Mouse (Mus musculus): Measurements from ENCODE around the gene Smarcd2. TPM values are rescaled to one million over a fixed set of nuclear protein-coding genes. Genes with fewer than 3 reads are reported as not detected.
"Not testable (repeated sequence)": the region's sequence is repeated elsewhere in the genome, so short reads cannot be mapped to it uniquely, and the experiment has no call there.

Gene Smarcd2
- total RNA-seq, 2 experiments from 2014 or later: 16.6 to 16.9 TPM

GRCm38 (mm10) chr11:106254767-106255166 is 18.0 kb downstream of the Smarcd2 start:
- DNase-seq (ENCODE audit: low spot score in 2 of 2): no peak

GRCm38 (mm10) chr11:106249326-106249725 is 23.4 kb downstream of the Smarcd2 start:
- DNase-seq (ENCODE audit: low spot score in 2 of 2): no peak

- DNase-seq (ENCODE audit: low spot score in 2 of 2): no peak
Measured at GRCm38 (mm10) chr11:106246834-106247233, 25.9 kb downstream of the Smarcd2 start.

- DNase-seq (ENCODE audit: low spot score in 2 of 2): not testable (repeated sequence)
Measured at GRCm38 (mm10) chr11:106233978-106234377, 38.8 kb downstream of the Smarcd2 start.

GRCm38 (mm10) chr11:106220603-106221002 is 52.2 kb downstream of the Smarcd2 start:
- DNase-seq (ENCODE audit: low spot score in 2 of 2): no peak

GRCm38 (mm10) chr11:106216730-106217490 is 55.9 kb downstream of the Smarcd2 start, which contains the start of gene Ddx42:
Gene Ddx42, plus strand, starts transcription at chr11:106216926.
- DNase-seq (ENCODE audit: low spot score in 2 of 2): peak; percentile 89 to 93

- DNase-seq (ENCODE audit: low spot score in 2 of 2): peak; percentile 95 to 97
Measured at GRCm38 (mm10) chr11:106215927-106216729, 56.6 kb downstream of the Smarcd2 start, which contains the start of gene Ccdc47. Gene Ccdc47, minus strand, starts transcription at chr11:106216344.

GRCm38 (mm10) chr11:106215450-106215859 is 57.3 kb downstream of the Smarcd2 start:
- no peak for DNase-seq (ENCODE audit: low spot score in 2 of 2)

- DNase-seq (ENCODE audit: low spot score in 2 of 2): no peak
Measured at GRCm38 (mm10) chr11:106214856-106215255, 57.9 kb downstream of the Smarcd2 start.

Other genes starting within 250 kb of the Smarcd2 start
- gene Dcaf7, start 236.1 kb downstream of the Smarcd2 start, total RNA-seq (2021): 100 to 1,000 TPM; 128 to 138 TPM
- gene Taco1, start 206.9 kb downstream of the Smarcd2 start, total RNA-seq (2021): 10 to 100 TPM; 17.9 to 19.7 TPM
- 10 to 100 TPM; 30.7 to 31.0 TPM for gene Map3k3, start 188.4 kb downstream of the Smarcd2 start, total RNA-seq (2021)
- gene Gm10840, start 112.1 kb downstream of the Smarcd2 start, total RNA-seq (2021): 1 to 10 TPM in 1 of 2 experiments, not detected in 1; 1.6 TPM
- 10 to 100 TPM; 94.9 to 97.0 TPM for gene Limd2, start 112.1 kb downstream of the Smarcd2 start, total RNA-seq (2021)
- gene Strada, start 70.8 kb downstream of the Smarcd2 start, total RNA-seq (2021): 10 to 100 TPM; 24.8 to 29.8 TPM
- 10 to 100 TPM; 84.2 to 91.5 TPM for gene Ccdc47, start 56.6 kb downstream of the Smarcd2 start, total RNA-seq (2021)
- gene Ddx42, start 56.0 kb downstream of the Smarcd2 start, total RNA-seq (2021): 10 to 100 TPM; 64.4 to 68.0 TPM
- 10 to 100 TPM; 25.9 to 26.9 TPM for gene Ftsj3, start 16.9 kb downstream of the Smarcd2 start, total RNA-seq (2021)
- 100 to 1,000 TPM; 211 to 215 TPM for gene Psmc5, start 16.8 kb downstream of the Smarcd2 start, total RNA-seq (2021)
- under 1 TPM in 1 of 2 experiments, not detected in 1; 0.12 TPM for gene Tcam1, start 3.7 kb upstream of the Smarcd2 start, total RNA-seq (2021)
- gene Gh, start 28.9 kb upstream of the Smarcd2 start, total RNA-seq (2021): not detected
- not detected for gene Cd79b, start 41.8 kb upstream of the Smarcd2 start, total RNA-seq (2021)
- gene Scn4a, start 80.3 kb upstream of the Smarcd2 start, total RNA-seq (2021): not detected
- gene Prr29, start 92.5 kb upstream of the Smarcd2 start, total RNA-seq (2021): not detected
- 1 to 10 TPM; 2.9 to 5.7 TPM for gene Icam2, start 115.1 kb upstream of the Smarcd2 start, total RNA-seq (2021)
- 1 to 10 TPM; 9.2 to 9.3 TPM for gene Ern1, start 214.9 kb upstream of the Smarcd2 start, total RNA-seq (2021)

Measured in left cerebral cortex, adult 18-20 months (tissue).